Mouse (Mus musculus) liver, embryonic 15.5 days (tissue): ENCODE results near the gene Dip2a. TPM values are rescaled to one million over a fixed set of nuclear protein-coding genes. Genes with fewer than 3 reads are reported as not detected.

ENCODE experiments used
- ATAC-seq: fragments of 200-750 bp; cut with Nextera tagmentation; 2 replicates; pipeline ENCODE4 v1.8.0; 2017; ENCODE audit warnings: moderate number of reproducible peaks, mild to moderate bottlenecking, moderate library complexity; ENCODE audit not compliant: insufficient read depth
- H3K27ac ChIP-seq: fragments of 300-500 bp; sonication (generic); replicated peaks from 2 replicates; pipeline ENCODE4 v1.5.1; 2015; ENCODE audit warnings: mild to moderate bottlenecking, inconsistent platforms
- H3K27me3 ChIP-seq: fragments of 300-500 bp; sonication (generic); 2 replicates; pipeline ENCODE4 v1.6.1; 2015; ENCODE audit warnings: mild to moderate bottlenecking, inconsistent platforms
- H3K36me3 ChIP-seq: fragments of 300-500 bp; sonication (generic); replicated peaks from 2 replicates; pipeline ENCODE4 v1.6.1; 2015; ENCODE audit warnings: moderate library complexity, mild to moderate bottlenecking, inconsistent platforms
- H3K4me1 ChIP-seq: fragments of 300-500 bp; sonication (generic); replicated peaks from 2 replicates; pipeline ENCODE4 v1.6.1; 2015; ENCODE audit warnings: inconsistent platforms
- H3K4me2 ChIP-seq: fragments of 300-500 bp; sonication (generic); 2 replicates; pipeline ENCODE4 v1.6.1; 2015; ENCODE audit warnings: moderate library complexity, mild to moderate bottlenecking, inconsistent platforms
- H3K4me3 ChIP-seq: fragments of 300-500 bp; sonication (generic); replicated peaks from 2 replicates; pipeline ENCODE4 v1.5.1; 2015; ENCODE audit warnings: mild to moderate bottlenecking, inconsistent platforms
- H3K9ac ChIP-seq: fragments of 300-500 bp; sonication (generic); 2 replicates; pipeline ENCODE4 v1.6.1; 2015; ENCODE audit warnings: moderate library complexity, mild to moderate bottlenecking, inconsistent platforms
- H3K9me3 ChIP-seq: fragments of 300-500 bp; sonication (generic); replicated peaks from 2 replicates; pipeline ENCODE4 v1.6.1; 2016; ENCODE audit warnings: inconsistent platforms
- WGBS: fragments of 180-500 bp; shearing (Covaris S2); methylation state at CpG from one replicate; pipeline ENCODE4 v1.1.7; 2015; ENCODE audit warnings: mixed read lengths; ENCODE audit not compliant: insufficient replicate concordance; 5-methylcytosine and 5-hydroxymethylcytosine counted together
- polyA plus RNA-seq: library from polyadenylated mRNA; unstranded; fragments of >200 nt; fragmentation: Nextera tagmentation; extraction: Ambion mirVana; gene quantifications from 2 replicates; pipeline ENCODE4 v1.2.1, GENCODE M21; 2015

Gene Dip2a
- polyA plus RNA-seq, 1 experiment from 2014 or later = 1.2 TPM

DNA sequence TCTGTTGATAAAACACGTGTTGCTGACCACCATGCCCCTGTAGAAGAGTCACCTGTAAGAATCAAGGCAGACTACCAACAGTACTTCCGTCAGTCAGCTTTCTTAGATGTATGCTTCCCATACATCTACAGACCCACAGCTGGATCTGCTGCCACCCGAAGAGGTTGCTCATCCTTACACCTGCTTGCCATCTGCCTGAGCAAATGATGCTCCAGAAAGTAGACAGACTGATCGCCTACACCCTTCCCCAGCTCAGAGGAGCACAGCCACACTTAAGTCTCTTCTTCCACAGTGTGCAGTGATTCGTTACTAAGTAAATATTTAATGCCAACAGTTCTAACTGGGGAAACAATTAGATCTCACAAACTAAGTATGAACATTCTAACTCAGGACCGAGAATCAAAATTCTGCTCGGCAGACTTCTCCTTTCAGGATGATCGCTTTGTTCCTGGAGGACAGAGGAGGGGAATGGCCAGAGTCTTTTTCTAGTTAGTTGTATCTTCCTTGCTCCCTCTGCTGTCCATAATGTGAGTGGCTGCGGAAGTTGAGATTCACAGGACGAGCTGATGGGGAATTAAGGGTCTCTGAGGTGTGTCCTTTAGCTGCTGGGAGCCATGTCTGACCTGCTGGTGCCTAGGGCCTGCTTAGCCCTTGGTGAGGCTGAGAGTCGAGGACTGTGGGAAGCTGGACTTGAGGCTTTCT is 84.6 kb downstream of the Dip2a start:
- no peak for ATAC-seq
- H3K27ac ChIP-seq = no peak overlapping the region
- no peak overlapping the region for H3K9ac ChIP-seq
- no peaks in the 10 kb centered on the region for H3K4me1 ChIP-seq
- 50% methylated on average over 11 of the region's 11 CpGs for WGBS
- H3K4me2 ChIP-seq = no peak overlapping the region
- H3K36me3 ChIP-seq = no peaks in the 10 kb centered on the region
- H3K4me3 ChIP-seq = no peak overlapping the region
- no peaks in the 10 kb centered on the region for H3K9me3 ChIP-seq
- H3K27me3 ChIP-seq = no peaks in the 10 kb centered on the region

GRCm38 (mm10) chr10:76259566-76260232 is 85.4 kb downstream of the Dip2a start:
- Histone ChIP-seq H3K4me1 (no peaks in the 10 kb centered on the region), H3K9ac (no peak overlapping the region), H3K4me3 (no peak overlapping the region), H3K27me3 (no peaks in the 10 kb centered on the region), H3K27ac (no peak overlapping the region), H3K9me3 (no peaks in the 10 kb centered on the region), H3K4me2 (no peak overlapping the region), H3K36me3 (no peaks in the 10 kb centered on the region)
- no peak for ATAC-seq
- 62% methylated on average over 18 of the region's 18 CpGs for WGBS

GRCm38 (mm10) chr10:76257719-76258390 is 87.2 kb downstream of the Dip2a start:
- no peak overlapping the region for H3K27ac ChIP-seq
- H3K4me2 ChIP-seq = no peak overlapping the region
- no peaks in the 10 kb centered on the region for H3K9me3 ChIP-seq
- no peaks in the 10 kb centered on the region for H3K4me1 ChIP-seq
- no peak overlapping the region for H3K9ac ChIP-seq
- H3K36me3 ChIP-seq = no peaks in the 10 kb centered on the region
- no peak for ATAC-seq
- WGBS = 51% methylated on average over 12 of the region's 12 CpGs
- no peak overlapping the region for H3K4me3 ChIP-seq
- no peaks in the 10 kb centered on the region for H3K27me3 ChIP-seq

GRCm38 (mm10) chr10:76257231-76257630 is 87.9 kb downstream of the Dip2a start:
- H3K4me2 ChIP-seq = no peak overlapping the region
- H3K4me3 ChIP-seq = no peak overlapping the region
- 75% methylated on average over 7 of the region's 7 CpGs for WGBS
- no peaks in the 10 kb centered on the region for H3K27me3 ChIP-seq
- H3K9ac ChIP-seq = no peak overlapping the region
- H3K36me3 ChIP-seq = no peaks in the 10 kb centered on the region
- ATAC-seq = no peak
- no peak overlapping the region for H3K27ac ChIP-seq
- no peaks in the 10 kb centered on the region for H3K4me1 ChIP-seq
- H3K9me3 ChIP-seq = no peaks in the 10 kb centered on the region

GRCm38 (mm10) chr10:76255617-76256016 is 89.5 kb downstream of the Dip2a start:
- Histone ChIP-seq H3K27ac (no peak overlapping the region), H3K9ac (no peak overlapping the region), H3K9me3 (no peaks in the 10 kb centered on the region), H3K4me2 (no peak overlapping the region), H3K36me3 (no peaks in the 10 kb centered on the region), H3K4me1 (no peaks in the 10 kb centered on the region), H3K27me3 (no peaks in the 10 kb centered on the region), H3K4me3 (no peak overlapping the region)
- ATAC-seq = no peak
- 71% methylated on average over 6 of the region's 6 CpGs for WGBS

GRCm38 (mm10) chr10:76253536-76253935 is 91.6 kb downstream of the Dip2a start, which contains the start of gene S100b:
S100b (plus strand) TSS chr10:76253853.
- no peaks in the 10 kb centered on the region for H3K4me1 ChIP-seq
- no peak within 1 kb of the TSS for H3K4me3 ChIP-seq
- H3K9ac ChIP-seq = no peak within 1 kb of the TSS
- no peak within 1 kb of the TSS for H3K27ac ChIP-seq
- no peaks in the 10 kb centered on the region for H3K27me3 ChIP-seq
- 45% methylated on average over 4 of the region's 4 CpGs for WGBS
- H3K36me3 ChIP-seq = no peaks in the 10 kb centered on the region
- no peaks in the 10 kb centered on the region for H3K9me3 ChIP-seq
- ATAC-seq = no peak
- no peak within 1 kb of the TSS for H3K4me2 ChIP-seq

- Histone ChIP-seq H3K27ac (no peak overlapping the region), H3K9me3 (no peaks in the 10 kb centered on the region)
- no peak for ATAC-seq
These were observed 92.0 kb downstream of the Dip2a start for GRCm38 (mm10) chr10:76253079-76253478.

DNA sequence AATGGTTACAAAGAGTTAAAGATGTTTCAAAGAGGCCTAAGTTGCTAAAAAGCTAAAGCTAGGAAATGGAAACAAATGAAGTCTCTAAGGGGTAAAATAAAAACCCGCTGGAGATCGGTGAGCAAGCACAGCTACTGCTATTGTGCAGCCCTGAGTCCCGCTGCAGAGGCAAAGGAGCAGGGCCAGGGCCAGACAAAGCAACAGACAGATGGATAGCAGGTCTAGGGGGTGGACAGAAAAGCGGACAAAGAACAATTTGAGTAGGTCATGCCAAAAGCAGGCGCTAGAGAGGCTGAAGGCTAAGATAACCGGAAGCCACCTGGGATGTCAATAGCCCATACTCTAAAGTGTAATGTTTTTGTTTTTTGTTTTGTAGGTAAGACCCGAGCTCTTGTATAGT is 94.2 kb downstream of the Dip2a start:
- 66% methylated on average over 7 of the region's 7 CpGs for WGBS
- H3K27ac ChIP-seq = no peak overlapping the region
- no peaks in the 10 kb centered on the region for H3K27me3 ChIP-seq
- no peaks in the 10 kb centered on the region for H3K9me3 ChIP-seq
- no peaks in the 10 kb centered on the region for H3K4me1 ChIP-seq
- no peak overlapping the region for H3K4me2 ChIP-seq
- no peak overlapping the region for H3K9ac ChIP-seq
- no peaks in the 10 kb centered on the region for H3K36me3 ChIP-seq
- H3K4me3 ChIP-seq = no peak overlapping the region
- ATAC-seq = no peak

More at GRCm38 (mm10) chr10:76253079-76253478, 92.0 kb downstream of the Dip2a start:
- Histone ChIP-seq H3K4me3 (no peak overlapping the region), H3K36me3 (no peaks in the 10 kb centered on the region), H3K4me1 (no peaks in the 10 kb centered on the region), H3K9ac (no peak overlapping the region), H3K27me3 (no peaks in the 10 kb centered on the region), H3K4me2 (no peak overlapping the region)
- 77% methylated on average over 1 of the region's 1 CpGs for WGBS

DNA sequence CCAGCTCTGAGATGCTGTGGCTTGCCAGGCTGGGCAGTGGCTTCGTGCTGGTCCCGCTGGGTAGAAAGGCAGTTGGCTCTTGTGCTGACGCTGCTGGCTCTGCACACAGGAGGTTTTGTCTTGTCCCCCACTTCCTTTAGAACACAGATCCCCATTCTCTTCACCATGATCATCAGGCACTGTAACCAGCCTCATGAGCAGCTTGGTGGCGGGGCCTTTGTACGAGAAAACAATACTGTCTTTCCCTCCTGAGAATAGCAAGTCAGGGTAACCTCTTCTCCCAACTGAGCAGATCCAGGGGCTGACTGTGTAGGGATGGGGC is 96.5 kb downstream of the Dip2a start:
- no peak for ATAC-seq
- no peaks in the 10 kb centered on the region for H3K27me3 ChIP-seq
- no peaks in the 10 kb centered on the region for H3K9me3 ChIP-seq
- H3K9ac ChIP-seq = no peak overlapping the region
- H3K4me1 ChIP-seq = no peaks in the 10 kb centered on the region
- no peak overlapping the region for H3K4me3 ChIP-seq
- no peak overlapping the region for H3K27ac ChIP-seq
- H3K36me3 ChIP-seq = no peaks in the 10 kb centered on the region
- no peak overlapping the region for H3K4me2 ChIP-seq
- 70% methylated on average over 5 of the region's 5 CpGs for WGBS

DNA sequence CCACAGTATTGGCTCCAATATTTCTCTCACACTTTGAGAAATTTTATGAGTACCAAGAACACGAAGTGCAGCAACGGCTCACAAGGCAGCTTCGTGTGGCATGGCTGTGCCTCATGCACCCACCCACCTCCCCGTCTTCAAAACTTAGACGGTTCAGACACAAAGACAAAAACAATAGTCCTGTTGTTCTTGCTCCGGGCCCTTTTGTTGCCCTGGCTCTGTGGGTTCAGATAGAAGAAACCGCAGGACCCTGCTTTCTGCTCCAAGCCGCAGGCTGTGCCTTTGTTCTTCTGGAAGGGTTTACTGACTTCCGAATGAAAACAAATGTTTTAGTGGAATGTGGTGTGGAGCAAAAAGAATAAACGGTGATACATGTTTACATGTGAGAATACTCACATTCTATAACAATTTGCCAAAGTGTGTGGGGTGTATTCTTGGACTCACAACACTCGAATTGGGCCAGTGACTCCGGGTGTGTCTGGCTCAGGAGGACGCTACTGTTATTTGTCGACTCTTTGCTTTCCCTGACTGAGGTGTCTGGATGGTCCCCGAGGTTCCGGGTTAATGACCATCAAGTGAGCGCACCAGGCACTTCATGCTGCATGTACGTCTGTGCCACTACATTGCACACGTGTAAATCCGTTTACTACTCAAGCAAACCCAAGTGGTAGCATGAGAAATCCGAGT is 97.0 kb downstream of the Dip2a start:
- no peak overlapping the region for H3K27ac ChIP-seq
- H3K4me1 ChIP-seq = no peaks in the 10 kb centered on the region
- H3K27me3 ChIP-seq = no peaks in the 10 kb centered on the region
- H3K9me3 ChIP-seq = no peaks in the 10 kb centered on the region
- 58% methylated on average over 21 of the region's 21 CpGs for WGBS
- ATAC-seq = no peak
- H3K36me3 ChIP-seq = no peaks in the 10 kb centered on the region
- no peak overlapping the region for H3K4me2 ChIP-seq
- H3K4me3 ChIP-seq = no peak overlapping the region
- H3K9ac ChIP-seq = no peak overlapping the region

DNA sequence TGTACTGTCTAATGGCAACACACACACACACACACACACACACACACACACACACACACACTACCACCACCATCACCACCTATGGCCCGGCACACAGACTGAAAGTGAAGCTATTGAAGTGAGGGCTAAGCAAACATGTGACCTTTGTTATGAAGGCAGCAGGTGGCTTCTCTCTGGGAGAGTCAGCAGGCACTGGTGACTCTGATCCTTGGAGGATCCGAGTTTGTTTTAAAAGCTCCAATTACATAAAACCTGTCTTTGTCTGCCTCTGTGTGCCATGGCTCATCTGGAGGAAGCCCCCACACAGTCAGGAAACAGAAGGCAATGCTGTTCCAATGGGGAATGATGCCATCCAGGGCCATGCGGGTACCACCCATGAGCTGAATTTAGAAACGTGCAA is 98.5 kb downstream of the Dip2a start:
- H3K4me1 ChIP-seq = no peaks in the 10 kb centered on the region
- H3K4me3 ChIP-seq = no peak overlapping the region
- no peak for ATAC-seq
- 45% methylated on average over 4 of the region's 4 CpGs for WGBS
- no peaks in the 10 kb centered on the region for H3K36me3 ChIP-seq
- no peaks in the 10 kb centered on the region for H3K9me3 ChIP-seq
- H3K27ac ChIP-seq = no peak overlapping the region
- no peaks in the 10 kb centered on the region for H3K27me3 ChIP-seq
- H3K9ac ChIP-seq = no peak overlapping the region
- no peak overlapping the region for H3K4me2 ChIP-seq
